Mouse (Mus musculus): Measurements from ENCODE around the gene Prkar1a.
A peak's percentile ranks its signal among the peaks of the same experiment; 100 is the strongest.

Gene Prkar1a

DNA sequence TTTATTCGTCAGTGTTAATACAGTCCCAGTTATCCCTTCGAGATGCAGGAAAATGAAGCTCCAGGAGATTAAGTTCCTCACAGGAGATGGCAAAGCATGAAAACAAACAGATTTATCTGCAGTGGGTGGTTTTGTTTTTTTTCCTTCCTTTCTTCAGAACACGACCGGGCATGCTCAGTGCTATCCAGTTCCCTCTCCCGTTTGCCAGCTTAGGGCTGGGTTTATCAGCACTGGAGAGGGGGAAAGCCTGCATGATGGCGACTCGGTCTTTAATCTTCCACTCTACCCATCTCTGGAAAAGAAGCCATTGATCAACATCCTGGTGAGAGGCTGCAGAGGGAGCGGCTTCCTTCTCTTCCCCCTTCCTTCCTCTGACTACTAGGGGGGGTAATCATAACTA lies at the start of gene Prkar1a:
Gene Prkar1a, plus strand, starts transcription at position 200 of the 400 bp plus-strand sequence.
- DNase-seq (ENCODE audit: low read depth), result no peak

DNA sequence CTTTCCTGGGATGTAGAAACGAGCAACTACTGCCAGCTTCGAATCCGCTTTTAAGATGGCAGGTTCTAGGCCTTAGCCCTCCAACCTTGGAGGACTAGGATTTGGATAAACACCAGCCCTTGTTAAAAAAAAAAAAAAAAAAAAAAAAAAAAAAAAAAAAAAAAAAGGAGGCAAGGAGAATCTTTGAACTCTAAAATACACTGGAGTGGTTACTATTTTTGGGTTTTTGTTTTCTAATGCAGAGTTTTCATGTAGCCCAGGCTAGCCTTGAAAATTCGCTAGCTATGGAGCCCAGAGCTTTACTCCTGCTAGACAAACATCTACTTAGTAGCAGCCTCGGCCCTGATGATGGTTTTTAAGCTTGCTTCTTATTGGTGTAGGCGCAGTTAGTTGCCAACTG lies 41.6 kb upstream of the Prkar1a start:
- no peak for DNase-seq (ENCODE audit: low read depth)

DNA sequence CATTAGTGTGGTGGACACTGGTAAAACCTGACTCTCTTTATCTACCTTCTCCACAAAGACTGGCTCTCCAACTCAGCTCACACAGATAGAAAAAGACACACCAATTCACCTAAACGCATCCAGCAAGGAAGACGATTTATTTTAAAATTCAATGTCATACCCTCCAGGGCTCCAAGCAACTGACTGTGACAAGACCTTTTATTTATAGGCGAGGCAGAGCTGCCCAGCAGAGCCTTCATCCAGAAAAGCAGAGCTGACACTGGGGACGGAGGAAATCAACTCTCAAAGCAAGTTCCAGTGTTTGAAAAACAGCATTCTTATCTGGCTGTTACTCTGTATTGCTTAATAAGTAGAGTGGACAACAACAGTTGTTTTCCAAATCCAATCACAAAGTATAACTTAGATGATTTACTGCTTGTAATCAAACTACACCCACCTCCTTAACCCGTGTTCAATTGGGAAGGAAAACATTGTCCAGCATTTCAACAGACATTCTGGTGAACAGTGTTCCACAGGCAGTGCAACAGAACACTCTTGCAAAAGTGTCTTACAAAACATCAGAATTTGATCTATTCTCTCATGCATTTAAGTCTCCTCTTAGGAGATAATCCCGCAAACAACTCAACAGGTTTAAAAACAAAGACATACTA lies 40.1 kb upstream of the Prkar1a start:
- DNase-seq (ENCODE audit: low read depth), result no peak

DNA sequence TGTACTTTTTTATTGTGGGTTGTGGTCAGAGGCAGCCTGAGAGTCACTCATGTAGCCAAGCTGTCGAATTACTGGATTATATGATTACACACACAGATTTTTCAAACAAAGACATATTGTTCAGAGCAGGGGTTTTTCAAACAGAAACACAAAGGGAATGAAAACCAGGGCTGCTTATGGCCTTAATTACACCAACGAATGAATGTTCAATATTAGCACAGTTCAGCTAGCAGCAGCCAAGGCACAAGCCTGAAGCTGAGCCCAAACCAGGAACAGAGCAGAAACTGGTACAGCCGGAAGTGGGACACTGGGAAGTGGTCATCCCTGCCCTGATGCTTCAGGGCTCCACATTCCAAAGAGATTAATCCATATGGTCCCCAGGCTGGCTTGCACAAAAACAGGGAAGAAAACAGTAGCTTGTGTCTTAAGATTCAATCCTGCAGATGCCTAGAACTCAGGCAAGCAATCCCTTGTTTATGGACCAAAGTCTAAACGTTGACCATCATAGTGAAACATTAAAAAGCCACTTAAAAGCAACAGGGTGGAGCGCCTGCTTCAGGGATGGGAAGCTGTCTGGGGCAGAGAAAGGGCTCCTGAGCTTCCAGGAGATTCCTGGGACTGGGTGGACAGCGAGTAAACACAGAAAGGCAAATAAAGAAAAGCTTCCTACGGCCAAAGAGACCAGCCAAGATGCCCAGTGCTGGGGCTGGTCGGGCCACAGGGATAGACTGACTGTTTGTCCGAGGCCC lies 39.0 kb upstream of the Prkar1a start:
- DNase-seq (ENCODE audit: low read depth), result no peak

DNA sequence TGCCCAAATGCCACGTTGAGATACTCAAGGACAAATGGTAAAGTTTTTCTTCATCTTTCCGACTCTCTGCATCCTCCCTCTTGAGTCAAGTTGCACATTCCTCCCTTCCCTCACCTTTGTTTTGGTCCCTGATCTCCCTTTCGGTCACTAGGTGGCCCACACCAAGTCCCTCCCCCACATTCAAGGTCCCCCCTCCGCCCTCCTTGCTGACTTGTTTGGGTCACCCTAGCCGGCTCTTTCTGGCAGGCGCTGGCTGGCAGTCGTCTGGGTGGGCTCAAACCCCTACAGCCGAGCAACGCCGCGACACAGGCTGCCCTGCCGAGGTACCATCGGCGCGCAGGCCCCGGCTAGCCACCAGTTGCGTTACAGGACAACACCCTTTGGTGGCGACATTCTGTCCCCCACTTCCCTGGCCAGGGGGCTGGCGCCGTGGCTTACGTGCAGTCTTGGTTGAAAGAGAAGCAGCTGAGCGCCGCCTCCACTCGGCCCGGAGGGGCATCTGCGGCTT lies 38.4 kb upstream of the Prkar1a start:
- DNase-seq (ENCODE audit: low read depth), result no peak

DNA sequence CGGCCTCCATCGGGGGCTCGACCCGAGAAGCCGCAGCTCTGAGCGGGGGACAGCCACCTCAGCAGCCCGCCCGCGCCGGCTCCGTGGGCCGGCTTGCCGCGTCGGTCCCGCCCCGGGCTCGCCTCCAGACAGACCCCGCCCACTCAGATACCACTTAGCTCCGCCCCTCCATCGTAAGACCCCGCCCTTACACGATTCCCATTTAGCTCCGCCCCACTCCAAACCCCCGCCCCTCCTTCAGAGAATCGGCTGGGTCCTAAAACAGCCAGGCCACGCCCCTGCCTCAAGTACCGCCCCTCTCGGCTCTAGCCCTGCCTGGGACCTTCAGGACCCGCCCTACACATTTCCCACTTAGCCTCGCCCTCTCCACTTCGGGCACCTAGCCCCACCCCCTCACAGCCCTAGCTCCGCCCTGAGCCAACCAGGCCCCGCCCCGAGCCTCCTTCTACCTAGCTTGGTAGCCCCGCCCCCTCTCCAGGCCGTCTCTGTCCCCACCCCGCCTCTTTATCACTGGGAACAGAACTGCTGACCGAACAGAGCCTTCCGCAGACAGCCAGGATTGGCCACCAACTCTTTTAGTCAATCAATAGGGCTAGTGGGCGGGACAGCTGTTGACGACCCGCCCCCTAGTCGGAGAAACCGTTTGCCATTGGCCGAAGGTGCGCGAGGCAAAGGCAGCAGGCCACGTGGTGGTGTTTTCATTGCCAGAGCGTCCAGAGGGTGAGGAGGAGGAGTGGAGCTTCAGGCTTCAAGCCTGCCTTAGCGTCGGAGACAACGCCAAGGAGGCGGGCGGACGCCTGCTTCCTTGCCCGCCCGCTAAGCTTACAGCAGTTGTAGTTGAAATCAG lies 37.7 kb upstream of the Prkar1a start, which contains the start of gene Wipi1:
Gene Wipi1, minus strand, starts transcription at position 665 of the 847 bp plus-strand sequence.
- peak; percentile 95 for DNase-seq (ENCODE audit: low read depth)

DNA sequence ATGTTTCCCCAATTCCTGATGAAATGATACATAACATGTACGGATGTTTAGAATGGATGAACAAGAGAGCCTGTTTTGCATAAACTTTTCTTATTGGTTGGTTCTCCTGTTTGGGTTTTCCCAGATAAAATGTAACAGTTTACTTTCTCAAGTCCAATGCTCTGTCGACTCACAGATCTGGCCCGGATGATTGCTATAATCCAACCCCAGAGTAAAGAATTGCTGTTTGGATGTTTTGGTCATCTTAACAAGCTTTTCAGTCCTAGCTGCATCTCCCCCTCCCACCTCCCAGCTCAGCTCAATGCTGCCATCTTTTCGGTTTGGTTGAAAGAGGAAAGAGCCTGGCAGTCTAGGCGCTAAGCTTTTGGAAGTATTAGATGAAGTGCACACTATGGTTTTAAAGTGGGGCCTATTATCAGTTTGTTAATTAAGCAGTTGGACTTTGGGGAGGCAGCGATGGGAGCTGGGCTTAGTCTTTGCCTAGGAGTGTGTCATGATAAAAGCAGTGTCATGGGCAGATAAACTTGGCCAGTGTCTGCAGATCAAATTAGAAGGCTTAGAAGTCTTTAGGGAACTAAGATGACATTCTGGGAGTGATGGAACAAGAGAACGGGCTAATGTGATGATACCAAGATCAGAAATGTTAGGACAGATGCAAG lies 36.2 kb upstream of the Prkar1a start:
- no peak for DNase-seq (ENCODE audit: low read depth)

DNA sequence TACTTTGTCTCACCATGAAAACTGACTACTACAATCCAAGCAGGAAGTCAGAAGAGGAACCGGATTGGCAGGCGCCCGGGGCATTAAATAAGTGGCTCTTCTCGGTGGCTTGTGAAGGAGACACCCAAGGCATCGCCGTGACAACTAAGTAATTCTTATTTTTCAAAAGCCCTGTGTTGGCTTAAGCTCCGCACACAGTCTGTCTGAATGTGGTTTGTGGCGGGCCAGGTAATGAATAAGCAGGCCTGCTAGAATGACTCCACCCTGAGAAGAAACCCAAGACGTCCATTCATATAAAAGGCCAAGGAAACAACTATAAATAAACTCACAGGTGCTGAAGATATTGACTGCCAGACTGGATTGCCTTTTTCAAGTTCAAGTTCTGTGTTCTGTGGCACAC lies 33.9 kb upstream of the Prkar1a start:
- no peak for DNase-seq (ENCODE audit: low read depth)

DNA sequence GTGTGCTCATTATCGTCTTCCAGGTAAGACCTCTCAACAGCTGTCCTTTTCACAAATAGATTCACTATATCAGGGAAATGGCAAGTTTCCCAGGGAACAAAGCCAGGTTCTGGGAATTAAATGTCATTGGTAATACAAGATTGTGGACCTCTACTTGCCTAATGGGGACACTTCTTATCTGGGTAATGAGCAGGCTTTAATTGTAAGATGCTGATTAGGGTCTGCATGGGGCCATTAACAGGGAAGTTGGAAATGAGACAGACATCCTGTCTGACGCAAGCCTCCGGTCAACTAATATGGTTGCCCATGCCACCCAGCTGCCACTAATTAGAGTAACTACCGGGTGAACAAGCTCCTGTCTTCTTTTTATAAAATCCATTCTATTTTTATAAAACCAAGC lies 32.9 kb upstream of the Prkar1a start:
- DNase-seq (ENCODE audit: low read depth), result no peak

DNA sequence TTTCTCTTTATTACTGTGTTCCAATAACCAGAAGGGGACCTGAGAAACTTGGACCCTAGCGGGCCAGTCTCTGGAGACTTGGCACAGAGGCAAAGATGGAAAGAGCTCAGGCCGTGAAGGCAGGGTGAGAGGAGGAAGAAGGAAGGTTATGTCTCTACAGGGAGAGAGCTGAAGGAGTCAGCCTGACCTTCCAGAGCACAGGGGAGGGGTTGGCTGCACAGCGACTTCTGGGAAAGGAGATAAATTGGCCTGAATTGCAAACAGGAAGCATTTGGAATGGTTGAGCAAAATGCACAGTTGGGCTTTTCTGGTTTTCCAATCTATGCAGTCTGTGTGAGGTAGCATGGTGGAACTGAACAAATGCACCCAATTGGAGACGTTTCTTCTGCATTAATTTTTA lies 32.4 kb upstream of the Prkar1a start:
- DNase-seq (ENCODE audit: low read depth), result no peak

DNA sequence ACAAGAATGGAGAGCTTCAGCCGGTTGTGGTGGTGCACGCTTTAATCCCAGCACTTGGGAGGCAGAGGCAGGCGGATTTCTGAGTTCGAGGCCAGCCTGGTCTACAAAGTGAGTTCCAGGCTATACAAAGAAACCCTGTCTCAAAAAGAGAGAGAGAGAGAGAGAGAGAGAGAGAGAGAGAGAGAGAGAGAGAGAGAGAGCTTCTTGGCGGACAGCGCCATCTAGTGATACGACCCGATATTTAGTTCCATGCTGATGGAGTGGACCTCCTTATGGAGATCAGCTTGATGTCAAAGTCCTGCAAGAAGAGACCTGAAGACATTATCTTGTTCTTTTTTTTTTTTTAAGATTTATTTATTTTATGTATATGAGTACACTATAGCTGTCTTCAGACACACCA lies 30.1 kb upstream of the Prkar1a start:
- peak; percentile 66 for DNase-seq (ENCODE audit: low read depth)

DNA sequence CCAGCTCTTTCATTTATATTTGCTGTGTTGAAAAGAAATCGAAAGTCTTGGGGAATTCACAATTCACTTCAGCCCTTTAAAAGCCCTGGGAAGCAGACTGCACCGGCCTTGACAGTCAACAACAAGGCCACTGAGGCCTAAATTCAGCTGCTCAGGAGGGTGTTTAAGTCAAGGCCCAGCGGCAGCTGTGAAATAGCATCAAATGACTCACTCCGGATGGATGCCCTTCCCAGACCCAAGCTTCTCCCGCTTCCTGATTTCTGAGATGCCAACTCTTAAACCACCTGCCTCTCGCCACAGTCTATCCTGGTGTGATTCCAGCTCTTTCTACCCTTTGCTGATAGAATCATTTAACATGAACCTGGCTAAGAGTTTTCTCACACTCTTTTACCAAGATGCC lies 28.8 kb upstream of the Prkar1a start:
- no peak for DNase-seq (ENCODE audit: low read depth)

DNA sequence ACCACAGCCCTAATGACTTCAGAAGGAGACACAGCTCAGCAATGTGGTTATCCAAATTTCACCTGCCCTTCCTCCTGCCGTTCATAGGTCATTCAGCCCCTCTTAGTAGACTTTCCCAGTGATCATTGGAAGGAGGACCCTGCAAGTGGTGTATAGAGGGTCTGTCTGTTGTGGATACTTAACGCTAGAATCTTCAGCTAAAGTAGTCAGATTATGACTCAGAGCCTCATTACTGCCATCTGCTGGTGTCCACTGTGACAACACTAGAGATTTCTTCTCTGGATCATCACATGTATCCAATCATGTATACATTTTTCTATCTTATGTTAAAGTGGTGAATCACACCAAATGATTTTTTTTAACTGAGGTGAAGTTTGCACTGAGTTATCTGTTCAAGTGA lies 28.0 kb upstream of the Prkar1a start:
- DNase-seq (ENCODE audit: low read depth), result peak; percentile 65

DNA sequence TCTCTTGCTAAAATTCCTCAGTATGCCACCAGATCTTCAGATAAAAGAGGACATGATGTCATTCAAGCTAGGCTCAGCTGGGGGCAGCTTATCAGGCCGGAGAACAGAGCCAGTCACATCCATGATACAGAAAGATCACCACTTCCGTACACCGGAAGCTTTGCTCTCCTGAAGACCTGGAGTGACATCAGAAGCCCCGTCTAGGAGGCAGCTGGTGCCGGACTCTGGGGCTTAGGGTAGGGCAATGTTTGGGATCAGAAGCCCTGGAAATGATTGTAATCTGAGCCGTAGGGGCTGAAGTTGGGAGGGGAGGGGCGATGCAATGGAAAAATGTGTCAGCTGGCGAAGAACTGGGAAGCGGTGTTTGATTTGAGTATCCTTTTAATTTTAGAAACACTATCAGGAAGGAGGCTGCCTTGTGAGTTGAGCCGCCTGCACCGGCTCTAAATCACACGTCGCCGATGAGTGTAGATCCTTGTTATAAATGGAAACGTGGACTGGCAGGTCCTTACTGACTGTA lies 26.6 kb upstream of the Prkar1a start:
- DNase-seq (ENCODE audit: low read depth), result no peak

DNA sequence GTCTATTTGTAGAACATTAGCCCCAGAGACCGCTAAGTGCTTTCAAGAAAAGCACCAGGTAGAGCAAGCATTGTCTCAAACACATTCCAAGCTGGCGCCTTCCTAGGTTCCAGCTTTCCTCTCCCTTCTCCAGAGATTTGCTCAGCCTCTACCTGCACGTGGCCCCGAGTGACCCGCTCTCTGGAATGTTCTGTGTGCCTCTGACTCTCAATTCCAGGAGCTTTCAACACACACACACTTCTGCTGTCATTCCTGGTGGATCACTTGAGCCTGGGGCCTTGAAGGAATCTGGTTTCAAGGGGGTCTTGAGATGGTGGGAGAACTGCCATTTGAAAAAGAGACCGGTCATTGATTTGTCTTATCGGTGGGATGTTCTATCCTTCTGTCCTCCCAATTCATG lies 26.0 kb upstream of the Prkar1a start:
- no peak for DNase-seq (ENCODE audit: low read depth)

DNA sequence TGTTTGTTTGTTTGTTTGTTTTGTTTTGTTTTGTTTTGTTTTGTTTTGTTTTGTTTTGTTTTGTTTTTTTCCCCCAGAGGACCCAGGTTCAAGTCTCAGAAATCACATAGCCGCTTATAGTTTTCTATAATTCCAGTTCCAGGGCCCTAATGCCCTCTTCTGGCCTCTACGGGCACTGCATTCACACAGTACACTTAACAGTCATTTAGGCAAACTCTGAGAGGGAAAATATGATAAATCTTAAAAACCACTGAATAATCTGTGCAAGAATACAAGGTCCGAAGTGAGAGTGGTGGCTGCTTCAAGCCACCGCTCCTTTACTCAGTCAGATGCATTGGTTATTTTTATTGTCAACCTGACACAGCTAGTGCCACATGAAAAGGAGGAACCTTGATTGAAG lies 21.6 kb upstream of the Prkar1a start:
- no peak for DNase-seq (ENCODE audit: low read depth)

DNA sequence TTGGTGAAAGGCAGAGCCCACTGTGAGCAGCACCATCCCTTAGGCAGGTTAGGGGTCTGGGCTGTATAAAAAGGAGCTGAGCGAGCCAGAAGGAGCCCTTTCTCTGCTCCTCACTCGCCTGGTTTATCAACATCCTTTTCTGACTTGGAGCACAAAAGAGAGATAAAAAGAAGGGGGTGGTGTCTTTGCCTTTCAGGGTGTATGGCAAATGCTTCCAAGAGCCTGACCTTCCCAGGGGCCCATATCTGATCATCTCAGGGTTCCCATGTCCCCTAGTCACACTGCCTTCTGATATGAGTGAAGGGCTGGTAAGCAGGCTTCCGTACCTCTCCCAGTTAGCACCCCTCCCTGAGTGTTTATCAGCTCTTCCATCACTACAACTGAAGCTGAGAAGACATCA lies 21.1 kb upstream of the Prkar1a start:
- DNase-seq (ENCODE audit: low read depth), result no peak

DNA sequence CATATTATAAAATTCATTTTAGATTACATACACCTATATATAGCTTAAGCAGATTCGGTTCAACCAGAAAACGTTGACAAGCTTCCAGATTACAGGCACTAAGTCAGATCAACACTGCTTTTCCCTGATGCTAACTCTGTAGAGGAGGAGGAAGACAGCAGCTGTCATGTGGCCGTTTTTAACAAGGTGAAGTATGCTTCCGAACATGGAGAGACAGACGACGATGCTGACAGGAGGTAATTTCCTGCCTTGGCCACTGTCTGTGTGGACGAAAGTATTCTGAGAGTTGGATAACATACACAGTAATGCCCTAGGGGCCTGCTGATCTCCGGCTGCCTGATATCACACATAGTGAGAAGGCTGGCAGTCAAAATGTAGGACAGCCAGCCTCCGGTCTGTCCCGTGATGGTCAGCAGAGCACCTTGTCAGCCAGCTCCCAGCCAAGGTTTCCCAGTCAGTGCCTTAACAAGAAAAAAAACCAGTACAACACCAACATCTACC lies 20.1 kb upstream of the Prkar1a start:
- no peak for DNase-seq (ENCODE audit: low read depth)

DNA sequence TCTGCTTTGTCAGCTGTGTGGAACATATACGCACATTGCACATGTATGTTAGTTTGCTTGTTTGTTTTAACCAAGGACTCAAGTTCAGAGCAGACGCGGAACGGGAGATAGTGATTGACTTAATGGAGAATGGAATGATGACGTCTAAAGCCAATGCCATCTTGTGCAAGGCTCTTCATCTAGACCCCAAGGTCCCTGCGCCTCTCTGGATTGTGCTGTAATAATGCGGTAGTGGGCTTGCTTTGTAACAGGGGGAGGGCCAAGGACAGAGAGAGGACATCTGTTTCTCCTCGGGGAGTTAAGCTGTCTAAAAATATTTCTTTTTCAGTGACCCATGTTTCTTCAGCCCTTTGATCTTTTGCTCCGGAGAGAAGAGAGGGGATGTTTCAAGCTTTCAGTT lies 14.3 kb upstream of the Prkar1a start:
- DNase-seq (ENCODE audit: low read depth), result no peak

DNA sequence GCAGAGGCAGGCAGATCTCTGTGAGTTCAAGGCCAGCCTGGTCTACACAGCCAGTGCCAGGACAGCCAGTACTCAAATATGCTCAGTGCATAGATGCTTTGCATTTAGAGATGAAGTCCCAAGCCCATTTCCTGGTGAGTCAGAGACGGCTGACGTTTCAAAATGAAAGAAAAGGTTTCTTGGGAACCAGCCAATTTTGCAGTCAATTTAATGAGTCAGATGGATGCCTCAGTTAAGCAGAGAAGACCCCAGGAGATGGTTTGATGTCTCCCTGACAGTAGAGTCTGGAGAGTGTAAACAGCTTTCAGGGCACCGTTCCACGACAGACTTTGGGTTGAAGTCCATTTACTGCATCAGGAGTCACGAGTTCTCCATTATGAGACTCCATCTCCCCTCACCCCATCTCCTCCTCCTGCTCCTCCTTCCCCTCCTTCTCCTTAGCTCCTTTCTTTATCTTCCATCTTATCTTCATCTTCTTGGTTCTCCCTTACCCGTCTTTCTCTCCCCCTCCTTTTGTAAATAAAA lies 13.3 kb upstream of the Prkar1a start:
- no peak for DNase-seq (ENCODE audit: low read depth)

DNA sequence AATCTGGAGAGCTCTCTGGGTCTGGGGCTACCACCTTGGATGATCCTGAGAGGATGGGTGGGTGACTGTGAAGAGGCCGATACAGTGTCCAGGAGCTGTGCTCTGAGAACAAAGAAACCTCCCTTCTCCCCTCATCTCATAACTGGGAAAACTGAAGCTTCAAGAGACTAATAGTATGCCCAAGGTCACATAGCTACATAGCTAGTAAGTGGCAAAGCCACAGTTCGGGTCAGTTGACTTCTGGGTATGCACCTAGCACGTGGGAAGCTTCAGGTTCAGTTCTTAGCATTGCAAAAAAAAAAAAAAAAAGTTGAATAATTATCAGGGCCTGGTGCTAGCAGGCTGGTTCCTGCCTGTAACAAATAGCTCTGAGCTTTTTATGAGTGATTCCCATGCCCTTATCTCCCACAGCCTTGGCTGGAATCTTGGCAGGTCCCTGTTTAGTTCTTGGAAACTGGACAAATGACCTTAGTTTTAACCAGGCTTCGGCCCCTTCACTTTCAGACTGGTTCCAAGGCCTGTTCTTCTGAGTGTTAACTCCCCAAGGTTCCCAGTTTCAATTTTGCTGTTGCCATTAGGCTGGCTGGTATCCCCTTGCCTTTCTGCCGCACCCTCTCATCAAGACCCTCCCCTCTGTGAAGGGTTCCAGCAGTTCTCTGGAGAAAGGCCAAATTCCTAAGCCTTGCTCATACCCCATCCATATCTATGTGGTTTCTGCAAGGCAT lies 7.5 kb upstream of the Prkar1a start:
- no peak for DNase-seq (ENCODE audit: low read depth)
